Mouse (Mus musculus): ENCODE results near the gene Ext2.

Gene Ext2

DNA sequence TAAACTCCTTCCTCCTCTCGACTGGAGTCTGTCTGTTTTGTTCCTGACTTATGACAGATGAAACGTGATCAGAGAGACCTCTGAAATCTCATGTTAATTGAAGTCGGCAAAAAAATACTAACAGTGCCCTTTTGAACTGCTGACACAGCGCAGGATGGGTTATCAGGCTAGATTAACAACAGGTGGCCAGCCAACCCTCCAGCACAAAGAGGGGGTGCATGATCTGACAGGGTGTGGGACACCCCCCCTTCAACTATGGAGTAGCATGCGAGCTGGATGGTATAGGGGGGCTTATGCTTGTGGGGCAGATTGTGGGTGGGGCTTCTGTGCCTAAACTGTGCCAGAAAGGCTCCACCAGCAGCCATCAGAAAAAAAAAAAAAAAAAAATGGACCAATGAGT, 141.0 kb downstream of the Ext2 start:
- no peak for DNase-seq (ENCODE audit: low spot score in 2 of 2)

DNA sequence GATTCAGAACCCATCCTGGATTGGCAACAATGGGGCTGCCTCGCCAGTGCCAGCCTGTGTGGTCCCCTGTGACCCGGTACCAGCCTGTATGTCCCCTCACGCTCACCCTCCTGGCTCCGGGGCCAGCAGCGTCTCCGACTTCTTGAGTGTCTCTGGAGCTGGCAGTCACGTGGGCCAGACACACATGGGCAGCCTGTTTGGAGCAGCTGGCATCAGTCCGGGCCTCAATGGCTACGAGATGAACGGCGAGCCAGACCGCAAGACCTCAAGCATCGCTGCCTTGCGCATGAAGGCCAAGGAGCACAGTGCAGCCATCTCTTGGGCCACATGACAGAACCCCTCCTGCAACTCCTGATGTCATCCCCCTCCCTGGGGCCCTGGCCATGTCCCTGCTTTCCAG, 145.1 kb downstream of the Ext2 start:
- DNase-seq (ENCODE audit: low spot score in 2 of 2), result no peak

DNA sequence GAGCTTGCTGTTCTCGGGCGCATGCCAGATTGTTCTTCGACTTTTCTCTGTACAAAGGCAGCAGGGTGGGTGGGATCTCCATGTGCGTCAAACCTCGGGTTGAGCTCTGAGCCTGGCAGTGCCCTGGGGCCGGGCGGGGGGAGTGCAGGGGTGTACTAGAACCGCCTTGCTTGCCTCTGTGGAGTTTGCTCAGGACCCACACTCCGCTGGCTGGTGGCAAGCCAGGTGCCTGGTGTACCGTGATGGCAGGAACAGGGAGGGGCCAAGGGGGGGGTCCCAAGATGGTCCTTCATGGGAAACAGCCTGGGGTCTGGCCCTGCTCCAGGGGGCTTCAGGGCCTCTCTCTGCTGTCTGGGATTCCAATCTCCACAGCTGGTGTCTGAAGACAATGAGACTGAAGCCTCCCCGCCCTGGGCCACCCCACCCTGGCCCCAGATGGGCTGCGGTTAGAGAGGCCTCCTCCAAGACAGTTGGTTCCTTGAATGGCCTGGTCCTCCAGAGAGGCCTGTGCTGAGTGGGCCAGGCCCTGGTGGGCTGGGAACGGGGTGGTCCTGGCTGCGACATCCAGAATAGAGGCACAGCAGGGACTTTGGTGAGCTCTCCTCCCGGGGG, 150.7 kb downstream of the Ext2 start:
- no peak for DNase-seq (ENCODE audit: low spot score in 2 of 2)

DNA sequence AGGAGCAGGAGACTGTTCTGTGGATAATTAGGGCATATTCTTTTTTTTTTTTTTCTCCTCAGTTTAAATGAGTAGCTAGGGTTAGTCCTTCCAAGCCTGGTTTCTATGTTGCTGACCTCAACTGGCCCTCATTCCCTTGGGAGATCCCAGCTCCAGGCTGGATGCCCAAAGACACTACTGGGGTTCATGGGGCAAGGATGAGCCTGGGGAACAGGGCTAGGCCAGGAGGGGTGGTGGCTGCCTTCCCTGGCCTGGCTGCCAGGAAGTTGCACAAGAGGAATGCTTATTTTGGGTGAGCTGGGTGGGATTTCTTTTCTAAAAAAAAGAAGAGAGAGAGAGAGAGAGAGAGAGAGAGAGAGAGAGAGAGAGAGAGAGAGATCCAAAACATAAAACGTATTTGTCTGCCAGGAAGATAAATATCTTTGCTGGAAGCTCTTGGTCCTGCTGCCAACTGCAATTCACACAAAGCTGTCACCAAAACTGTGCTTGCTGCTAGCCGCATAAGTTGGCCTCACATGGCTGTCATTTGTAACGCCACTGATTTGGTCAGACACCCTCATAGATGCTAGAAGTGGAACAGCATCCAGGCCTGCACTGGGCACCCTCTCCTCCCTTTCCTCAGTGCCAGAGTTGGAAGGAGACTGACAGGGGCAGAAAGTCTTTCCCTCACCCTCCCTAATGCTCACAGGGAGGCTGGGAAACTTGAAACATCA, 156.1 kb downstream of the Ext2 start:
- DNase-seq (ENCODE audit: low spot score in 2 of 2), result peak in 1 of 2 experiments; percentile 13

DNA sequence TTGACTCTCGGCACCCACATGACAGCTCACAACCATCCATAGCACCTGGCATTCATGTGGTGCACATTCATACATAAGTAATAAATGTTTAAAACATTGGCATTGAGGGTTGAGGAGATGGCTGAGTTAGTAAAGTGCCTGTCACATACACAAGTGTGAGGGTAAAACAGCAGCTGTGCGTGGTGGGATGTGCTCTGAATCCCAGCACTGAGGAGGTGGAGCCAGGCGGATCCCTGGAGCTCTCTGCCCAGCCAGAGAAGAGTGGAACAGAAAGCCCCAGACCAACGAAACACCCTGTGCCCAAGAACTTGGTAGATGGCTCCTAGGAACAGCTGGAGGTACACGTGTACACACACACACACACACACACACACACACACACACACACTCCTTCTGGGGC, 156.9 kb downstream of the Ext2 start:
- DNase-seq (ENCODE audit: low spot score in 2 of 2), result no peak

DNA sequence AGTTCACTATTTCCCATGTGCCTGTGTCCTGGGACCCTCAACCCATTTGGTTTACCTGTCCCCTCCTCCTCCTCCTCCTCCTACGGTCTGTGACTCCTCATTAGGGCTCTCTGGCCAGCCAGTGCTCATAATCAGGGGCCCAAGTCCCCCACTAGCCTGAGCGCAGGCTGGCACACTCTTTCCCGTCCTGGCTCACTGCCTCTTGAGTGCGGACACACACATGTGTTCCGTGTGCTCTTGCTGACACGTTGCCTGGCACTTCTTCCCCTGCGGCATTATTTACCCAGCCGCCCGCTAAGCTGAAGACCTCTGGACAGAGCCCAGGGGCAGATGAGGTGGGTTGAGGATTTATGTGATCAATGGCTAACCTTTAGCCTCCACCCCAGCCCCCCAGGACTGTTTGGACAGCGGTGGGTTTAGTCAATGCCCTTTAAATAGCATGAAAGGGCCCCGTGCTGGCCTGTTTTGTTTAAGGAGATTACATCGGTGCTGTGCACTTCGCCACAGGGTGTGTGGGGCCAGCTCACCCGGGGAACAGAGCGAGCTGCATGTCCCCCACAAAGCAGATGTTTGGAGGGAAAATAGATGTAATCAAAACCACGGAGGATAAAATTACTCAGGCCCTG, 160.0 kb downstream of the Ext2 start:
- DNase-seq (ENCODE audit: low spot score in 2 of 2), result no peak

DNA sequence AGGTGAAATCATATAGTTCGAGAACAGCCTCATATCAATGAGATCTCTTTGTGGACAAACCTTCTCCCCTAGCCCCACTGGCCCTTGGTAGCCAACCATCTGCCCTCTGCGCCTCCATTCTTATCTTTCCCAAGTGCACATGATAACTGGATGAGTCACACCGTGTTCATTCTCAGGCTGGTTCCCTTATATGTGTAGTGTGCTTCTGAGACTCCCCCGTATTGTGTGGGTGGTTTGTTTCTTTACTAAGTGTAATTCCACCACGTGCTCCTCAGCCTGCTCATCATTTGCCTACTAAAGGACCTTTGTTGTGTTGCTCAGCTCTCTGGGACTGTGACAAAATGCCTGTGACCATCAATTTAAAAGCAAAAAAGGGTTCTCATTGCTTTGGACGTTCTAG, 161.3 kb downstream of the Ext2 start:
- DNase-seq (ENCODE audit: low spot score in 2 of 2), result no peak

DNA sequence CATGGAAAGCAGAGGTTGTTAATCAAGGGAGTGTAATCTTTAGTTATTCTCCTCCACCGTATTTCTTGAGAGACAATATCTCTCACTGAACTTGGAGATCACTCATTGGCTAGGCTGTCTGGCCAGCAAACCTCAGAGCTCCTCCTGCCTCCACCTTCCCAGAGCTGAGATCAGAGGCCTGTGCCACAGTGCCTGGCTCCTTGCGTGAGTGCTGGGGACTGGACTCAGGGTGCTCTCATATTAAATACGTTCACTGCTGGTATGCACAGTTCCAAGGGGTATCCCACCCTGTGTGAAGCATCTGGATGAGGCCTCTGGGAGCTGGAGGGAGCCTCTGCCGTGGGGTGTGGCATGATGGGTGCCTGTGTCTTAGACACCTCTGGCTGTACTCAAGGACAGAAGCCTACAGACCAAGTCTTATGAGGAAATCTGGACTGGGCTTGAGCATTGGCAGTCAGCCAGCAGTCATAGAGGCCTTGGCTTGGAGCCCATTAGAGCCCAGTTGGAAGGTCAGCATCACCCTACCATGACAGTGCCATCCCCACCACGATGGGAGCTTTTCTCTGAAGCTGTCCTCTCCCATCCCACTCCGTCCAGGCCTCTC, 162.6 kb downstream of the Ext2 start:
- no peak for DNase-seq (ENCODE audit: low spot score in 2 of 2)

DNA sequence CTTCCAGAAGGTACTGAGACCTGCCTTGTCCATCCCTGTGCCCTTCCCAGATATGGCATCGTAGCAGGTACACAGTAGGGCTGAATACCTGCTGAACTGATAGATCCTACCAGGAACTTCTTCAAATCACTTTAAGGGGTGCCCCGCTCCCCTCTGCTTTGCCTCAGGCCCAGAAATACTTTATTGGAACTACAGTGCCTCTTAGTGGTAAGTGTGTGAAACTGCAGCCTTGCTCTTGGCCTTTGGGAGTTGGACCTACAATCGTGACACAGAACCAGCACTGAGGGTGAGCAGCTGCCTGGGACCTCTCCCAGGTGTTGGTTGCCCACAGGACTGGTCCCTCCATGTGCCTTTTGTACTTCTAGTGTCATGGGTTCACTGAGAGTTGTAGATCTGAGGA, 163.4 kb downstream of the Ext2 start:
- DNase-seq (ENCODE audit: low spot score in 2 of 2), result peak in 1 of 2 experiments; percentile 9

DNA sequence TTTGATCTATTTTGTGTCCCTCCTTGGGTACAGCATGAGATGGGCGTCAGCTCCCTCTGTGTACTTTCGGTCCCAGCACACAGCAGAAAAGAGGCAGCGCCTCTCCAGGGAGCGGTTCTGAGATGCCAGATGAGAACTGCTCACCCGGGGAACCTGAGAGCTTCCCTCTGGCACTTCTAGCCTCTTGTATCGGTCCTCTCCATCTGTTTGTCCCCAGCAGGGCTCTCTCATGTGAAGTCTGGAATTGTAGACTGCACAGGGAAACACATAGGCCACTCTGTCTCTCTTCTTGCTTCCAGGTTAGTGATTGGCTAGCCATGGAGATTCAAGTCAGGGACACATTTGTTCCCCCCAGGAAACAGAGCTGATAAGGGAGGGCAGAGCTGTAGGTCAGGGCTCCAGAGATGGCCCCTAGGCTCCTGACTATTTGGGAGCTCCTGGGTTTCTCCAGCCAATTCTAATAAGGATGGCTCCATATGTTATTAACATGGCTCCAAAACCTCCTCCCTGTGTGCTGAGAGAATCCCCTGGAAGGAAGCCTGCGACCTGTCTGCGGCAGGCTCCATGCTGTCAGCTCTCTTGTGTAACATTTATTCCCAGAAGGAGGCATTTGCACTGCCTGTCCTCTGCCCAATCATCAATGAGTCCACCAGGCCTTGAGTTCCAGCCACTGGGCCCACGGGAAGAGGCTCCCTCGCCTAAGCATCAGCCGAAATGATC, 167.9 kb downstream of the Ext2 start:
- DNase-seq (ENCODE audit: low spot score in 2 of 2), result no peak

DNA sequence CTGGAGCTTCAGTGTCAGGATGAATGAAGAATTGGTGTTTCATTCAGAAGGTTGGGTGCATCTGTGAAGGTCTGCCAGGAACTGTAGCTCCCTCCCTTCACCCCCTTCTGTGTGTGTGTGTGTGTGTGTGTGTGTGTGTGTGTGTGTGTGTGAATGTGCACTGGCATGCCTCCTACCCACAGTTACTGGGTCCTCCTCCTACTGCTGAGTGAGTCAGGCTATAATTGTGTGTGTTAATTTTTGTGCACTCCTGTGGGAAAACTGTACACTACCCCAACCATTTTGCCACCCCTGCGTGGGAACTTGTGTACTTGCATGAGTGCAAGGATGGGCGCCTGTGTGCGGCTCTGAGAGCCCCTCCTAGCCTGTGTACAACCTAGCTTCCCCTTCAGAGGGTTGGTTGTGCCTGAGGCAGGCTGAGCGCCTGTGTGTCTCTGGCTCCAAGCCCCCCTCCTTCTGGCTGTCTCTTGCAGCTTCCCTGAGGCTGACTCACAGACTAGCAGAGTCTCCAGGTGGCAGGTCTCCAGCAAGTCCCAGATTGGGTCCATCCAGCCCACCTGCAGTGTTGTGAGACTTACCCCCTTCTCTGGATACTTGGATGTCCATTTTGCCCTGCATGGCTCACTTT, 173.0 kb downstream of the Ext2 start:
- no peak for DNase-seq (ENCODE audit: low spot score in 2 of 2)

DNA sequence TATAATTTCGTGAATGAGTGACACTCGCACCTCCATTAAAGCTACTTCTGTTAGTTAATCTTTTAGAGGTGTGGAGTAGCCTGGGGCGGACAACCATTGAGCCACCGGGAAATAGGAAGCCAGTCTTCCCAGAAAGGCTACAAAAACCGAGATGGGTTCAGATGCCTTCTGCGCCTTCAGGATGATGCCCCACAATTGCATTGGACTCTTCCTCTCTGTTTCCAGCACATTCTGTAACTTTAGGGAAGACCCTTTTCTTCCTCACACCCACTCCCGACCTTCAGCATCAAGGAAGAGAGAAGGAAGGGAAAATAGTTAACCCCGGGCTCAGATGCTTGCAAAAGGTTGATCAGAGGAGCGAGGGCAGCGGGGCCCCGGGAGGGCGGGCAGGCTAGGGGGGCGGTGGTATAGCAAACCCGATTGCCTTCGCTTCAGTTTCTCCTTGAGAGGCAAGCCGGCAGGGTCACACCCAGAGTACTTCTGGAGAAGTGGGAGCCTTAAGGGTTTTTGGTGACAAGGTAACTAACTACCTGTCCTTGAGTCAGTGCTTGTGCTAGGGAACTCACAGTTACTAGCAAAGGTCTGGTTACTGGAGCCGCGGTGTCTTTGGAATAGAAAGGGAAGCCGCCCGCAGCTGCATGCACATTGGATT, 174.3 kb downstream of the Ext2 start:
- DNase-seq (ENCODE audit: low spot score in 2 of 2), result no peak

DNA sequence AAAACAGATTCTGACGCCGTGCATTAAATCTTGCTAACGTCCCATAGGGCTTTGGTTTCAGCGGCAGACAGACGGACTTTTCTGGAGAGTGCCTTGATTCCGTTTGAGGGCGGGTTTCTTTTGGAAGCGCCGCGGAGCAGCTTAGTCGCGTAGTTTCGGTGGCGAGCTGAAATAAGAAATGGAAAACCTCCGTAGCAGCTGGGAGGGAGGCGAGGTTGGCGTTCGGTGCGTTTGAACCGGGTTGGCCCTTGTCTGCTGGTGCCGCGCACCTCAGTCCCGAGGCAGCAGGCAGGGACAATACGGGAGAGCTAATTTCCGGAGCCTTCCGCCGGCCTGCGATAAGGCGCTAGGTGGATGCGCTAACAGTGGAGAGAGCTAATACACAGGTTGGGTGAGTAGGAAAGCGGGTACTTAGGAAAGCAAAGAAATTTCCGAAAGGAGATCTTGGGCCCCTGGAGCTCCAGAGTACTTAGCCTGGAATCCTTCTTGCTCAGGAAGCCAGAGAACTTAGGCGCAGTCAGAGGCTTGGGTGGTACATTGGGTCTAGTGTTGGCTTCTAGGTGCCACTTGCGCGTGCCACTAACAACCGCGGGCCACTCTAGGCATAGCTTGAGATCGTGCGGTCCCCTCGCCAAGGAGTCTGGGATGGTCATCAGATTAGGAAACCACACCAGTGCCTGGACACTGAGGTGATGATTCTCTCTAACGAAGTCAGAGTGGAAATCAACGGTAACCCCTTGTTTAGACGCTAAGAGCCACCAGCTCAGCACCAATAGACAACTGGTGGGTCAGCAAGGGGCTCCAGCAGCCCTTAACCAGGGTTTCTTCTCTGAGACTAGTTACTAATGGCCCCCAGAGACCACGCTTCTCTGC, 175.1 kb downstream of the Ext2 start:
- DNase-seq (ENCODE audit: low spot score in 2 of 2), result peak in 1 of 2 experiments; percentile 26

DNA sequence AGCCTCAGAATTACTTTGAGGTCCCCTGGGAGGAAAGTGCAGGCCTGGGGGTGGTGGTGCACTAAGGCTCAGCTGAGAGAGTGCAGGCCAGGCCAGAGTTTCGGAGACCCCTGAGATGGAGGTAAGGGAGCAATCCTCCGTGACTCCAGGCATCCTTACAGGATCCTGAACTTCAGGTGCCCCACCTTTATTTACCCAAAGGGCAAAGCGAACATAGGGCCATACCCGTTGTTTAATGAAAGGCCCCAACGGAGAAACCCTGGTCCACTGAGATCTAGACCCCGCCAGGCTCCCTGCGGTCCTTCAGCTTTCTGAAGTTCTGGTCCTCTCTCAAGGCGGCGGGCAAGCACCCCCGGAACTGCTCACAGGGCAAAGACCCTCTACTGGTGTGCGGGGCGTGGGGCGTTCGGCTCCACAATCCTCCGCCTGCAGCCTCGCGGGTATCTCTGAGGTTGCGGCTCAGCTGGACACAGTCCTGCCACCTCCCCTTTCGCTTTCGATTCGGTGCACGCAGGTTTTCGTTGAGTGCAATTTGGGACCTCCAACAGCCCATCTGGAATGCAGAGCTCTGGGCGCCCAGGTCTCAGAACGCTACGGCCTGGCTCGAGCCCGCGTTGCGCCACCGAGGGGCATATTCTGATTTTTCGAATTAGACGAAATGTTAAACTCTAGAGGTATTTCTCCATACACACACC, 176.6 kb downstream of the Ext2 start:
- peak in 1 of 2 experiments; percentile 21 for DNase-seq (ENCODE audit: low spot score in 2 of 2)

DNA sequence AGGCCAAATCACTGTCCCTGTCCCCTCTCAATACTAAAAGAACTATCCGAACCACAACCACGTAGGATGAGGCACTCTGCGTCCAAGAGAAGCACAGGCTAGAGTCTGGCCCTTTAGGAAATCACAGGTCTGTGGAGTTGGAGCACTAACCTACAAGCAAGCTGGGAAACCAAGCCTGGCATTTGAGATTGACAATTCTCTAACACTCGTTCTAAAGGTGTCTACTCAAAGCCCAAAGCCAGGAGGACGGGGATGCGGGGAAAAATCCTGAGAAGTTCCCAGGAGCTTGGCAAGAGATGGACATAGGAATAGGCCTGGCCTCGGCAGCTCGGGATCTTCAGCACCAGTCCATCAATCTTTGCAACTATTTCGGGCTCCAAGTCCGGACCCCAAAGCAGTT, 177.2 kb downstream of the Ext2 start:
- no peak for DNase-seq (ENCODE audit: low spot score in 2 of 2)

DNA sequence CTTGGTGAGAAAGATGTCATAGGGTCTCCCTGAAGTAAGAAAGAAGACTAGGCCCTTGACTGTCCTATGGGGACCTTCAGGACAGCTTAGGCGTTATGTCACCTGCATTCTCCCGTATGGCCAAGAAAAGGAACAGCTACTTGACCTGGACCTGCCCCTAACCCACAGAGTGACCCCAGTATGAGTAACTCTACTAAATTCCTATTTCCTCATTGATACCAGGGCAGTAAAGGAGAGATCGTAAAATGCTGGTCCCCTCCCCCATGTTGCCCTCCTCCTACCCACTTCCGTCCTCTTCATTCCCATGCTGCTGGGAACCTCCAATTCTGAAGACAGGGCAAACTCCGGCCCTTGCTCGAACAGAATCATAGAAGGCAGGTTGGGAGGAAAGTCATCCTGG, 177.6 kb downstream of the Ext2 start:
- no peak for DNase-seq (ENCODE audit: low spot score in 2 of 2)

DNA sequence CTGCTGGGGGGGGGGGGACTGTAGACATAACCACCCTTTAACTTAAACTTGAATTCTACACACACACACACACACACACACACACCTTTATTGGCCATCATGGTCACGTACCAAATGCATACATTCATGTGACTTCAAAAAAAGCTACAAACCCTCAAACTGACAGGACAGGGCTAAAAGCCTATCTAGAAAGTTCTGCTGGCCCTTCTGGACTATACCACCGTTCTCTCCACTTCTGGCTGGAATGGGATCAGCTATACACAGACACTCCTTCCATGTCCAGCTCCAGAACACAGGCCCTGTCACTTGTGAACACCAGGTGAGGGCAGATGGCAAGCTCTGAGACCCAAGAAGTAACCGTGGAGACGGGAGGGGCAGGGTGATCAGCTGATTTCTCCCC, 178.1 kb downstream of the Ext2 start:
- DNase-seq (ENCODE audit: low spot score in 2 of 2), result no peak

DNA sequence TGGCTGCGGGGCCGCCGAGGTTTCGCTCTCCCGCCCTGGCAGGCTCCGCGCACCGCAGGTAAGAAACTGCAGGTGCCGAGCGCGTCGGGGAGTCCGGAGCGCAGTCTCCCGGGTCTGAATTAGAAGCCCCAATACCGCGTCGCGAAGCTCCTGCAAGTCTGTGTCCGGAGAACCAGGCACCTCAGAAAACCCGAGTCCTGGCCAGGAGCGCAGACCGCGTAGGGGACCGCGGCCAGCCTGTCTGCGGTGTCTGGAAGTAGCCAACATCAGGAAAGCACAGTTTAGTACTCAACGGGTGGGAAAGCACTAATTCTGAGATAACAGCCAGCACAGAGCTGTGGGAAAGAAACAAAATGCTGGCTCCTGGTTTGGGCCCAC, 179.0 kb downstream of the Ext2 start:
- DNase-seq (ENCODE audit: low spot score in 2 of 2), result no peak

DNA sequence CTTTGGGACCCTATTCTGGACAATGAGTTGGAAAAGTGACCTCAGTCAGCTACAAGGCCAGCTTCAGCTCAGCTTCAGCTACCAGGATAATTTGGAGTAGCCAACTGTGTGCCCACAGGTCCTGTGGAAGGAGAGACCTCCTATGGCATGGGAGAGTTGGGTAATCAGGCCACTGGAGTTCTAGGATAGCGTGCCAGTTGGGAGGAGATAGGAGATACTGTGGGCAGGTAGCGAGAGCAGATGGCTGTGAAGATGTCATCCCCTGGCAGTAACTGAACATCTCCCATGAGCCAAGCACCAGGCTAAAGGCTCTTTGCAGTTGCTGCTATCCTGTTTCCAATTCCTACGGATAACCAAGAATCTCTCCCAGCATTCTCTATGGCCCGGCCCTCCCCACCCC, 187.8 kb downstream of the Ext2 start:
- no peak for DNase-seq (ENCODE audit: low spot score in 2 of 2)

Data from urinary bladder, adult 18-20 months (tissue).